Mouse (Mus musculus) cerebellum, postnatal 36 days (tissue): ENCODE results near the gene Cyp2b9.
"Not testable (repeated sequence)": the region's sequence is repeated elsewhere in the genome, so short reads cannot be mapped to it uniquely, and the experiment has no call there.

Experiments
- DNase-seq, 2 experiments: peaks; one replicate each; pipeline ENCODE4 v3.0.0; 2021 to 2022; ENCODE audit warnings: mixed read lengths in 2 of 2

Cyp2b9 gene

GRCm38 (mm10) chr7:26173111-26173510 is at the start of gene Cyp2b9:
Gene Cyp2b9 (plus strand): TSS chr7:26173411.
- DNase-seq, result not testable (repeated sequence)

GRCm38 (mm10) chr7:26139623-26140022 is 33.6 kb upstream of the Cyp2b9 start:
- not testable (repeated sequence) for DNase-seq

GRCm38 (mm10) chr7:26143657-26144056 is 29.6 kb upstream of the Cyp2b9 start:
- not testable (repeated sequence) for DNase-seq

GRCm38 (mm10) chr7:26168765-26169536 is 4.3 kb upstream of the Cyp2b9 start:
- DNase-seq, result not testable (repeated sequence)

GRCm38 (mm10) chr7:26201083-26201482 is 27.9 kb downstream of the Cyp2b9 start:
- no peak for DNase-seq

GRCm38 (mm10) chr7:26260034-26260433 is 86.8 kb downstream of the Cyp2b9 start, which contains the start of gene Vmn1r184:
Gene Vmn1r184 (plus strand): TSS chr7:26260334.
- not testable (repeated sequence) for DNase-seq
